Mouse (Mus musculus): Measurements from ENCODE around the gene Serpinb12. TPM values are rescaled to one million over a fixed set of nuclear protein-coding genes. Genes with fewer than 3 reads are reported as not detected.
A peak's percentile ranks its signal among the peaks of the same experiment; 100 is the strongest.
"Not testable (repeated sequence)": the region's sequence is repeated elsewhere in the genome, so short reads cannot be mapped to it uniquely, and the experiment has no call there.

Gene Serpinb12
- polyA plus RNA-seq (2012; rRNA removed) = 0.06 TPM in 1 of 2 replicates, not detected in the other

DNA sequence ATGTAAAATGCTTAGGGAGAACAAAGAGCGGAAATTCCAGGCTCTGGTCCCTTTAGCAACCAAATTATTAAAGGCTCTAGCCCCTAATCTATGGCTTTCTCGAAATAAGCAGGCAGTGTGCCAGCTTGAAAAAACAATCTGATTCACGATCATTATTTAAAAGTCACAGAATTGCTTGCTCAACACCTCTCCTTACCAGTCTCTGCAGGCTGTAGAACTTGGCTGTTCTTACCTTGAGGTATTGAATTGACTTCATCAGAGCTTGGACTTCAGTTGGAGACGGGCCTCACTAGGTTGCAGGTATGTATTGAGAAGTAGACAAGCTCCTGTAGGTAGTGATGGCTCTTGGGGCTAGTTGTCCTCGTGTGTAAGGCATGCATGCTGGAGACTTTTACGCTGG is at the start of gene Serpinb12:
Gene Serpinb12 (plus strand): TSS at position 185 of the 400 bp plus-strand sequence.
- DNase-seq (ENCODE audit: extremely low spot score in 1 of 2, low spot score in 1 of 2) = no peak

DNA sequence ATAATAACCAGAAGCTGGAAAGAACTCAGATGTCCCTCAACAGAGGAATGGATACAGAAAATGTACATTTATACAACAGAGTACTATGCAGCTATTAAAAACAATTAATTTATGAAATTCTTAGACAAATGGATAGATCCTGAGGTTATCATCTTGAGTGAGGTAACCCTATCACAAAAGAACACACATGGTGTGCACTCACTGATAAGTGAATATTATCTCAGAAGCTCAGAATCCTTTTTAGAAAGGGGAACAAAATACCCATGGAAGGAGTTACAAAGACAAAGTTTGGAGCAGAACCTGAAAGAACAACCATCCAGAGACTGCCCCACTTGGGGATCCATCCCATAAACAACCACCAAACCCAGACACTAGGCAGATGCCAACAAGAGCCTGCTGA is 39.1 kb upstream of the Serpinb12 start:
- not testable (repeated sequence) for DNase-seq (ENCODE audit: extremely low spot score in 1 of 2, low spot score in 1 of 2)

- DNase-seq (ENCODE audit: extremely low spot score in 1 of 2, low spot score in 1 of 2) = peak in 1 of 2 experiments; percentile 34
Observed at GRCm38 (mm10) chr1:106901406-106901805, 32.8 kb upstream of the Serpinb12 start.

DNA sequence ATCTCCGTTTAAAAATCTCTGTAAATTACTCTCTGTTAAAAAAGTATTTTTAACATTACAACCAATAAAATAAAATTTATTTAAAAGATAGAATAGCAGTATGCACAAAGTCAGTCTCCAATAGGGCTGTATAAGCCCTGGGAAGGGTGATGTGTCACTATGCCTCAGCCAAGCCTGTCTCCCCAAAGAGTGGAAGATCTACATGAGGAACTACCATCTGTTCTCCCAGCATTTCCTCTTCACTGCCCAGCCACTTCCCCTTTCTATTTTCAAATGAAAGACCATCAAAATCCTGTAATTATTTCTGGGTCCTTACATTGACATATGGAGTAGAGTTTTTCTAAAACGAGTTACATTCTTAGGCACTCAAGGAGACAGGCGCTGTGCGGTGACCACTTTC is 2.3 kb upstream of the Serpinb12 start:
- DNase-seq (ENCODE audit: extremely low spot score in 1 of 2, low spot score in 1 of 2) = no peak

- no peak for DNase-seq (ENCODE audit: extremely low spot score in 1 of 2, low spot score in 1 of 2)
Observed at GRCm38 (mm10) chr1:106933658-106934057, 591 bp upstream of the Serpinb12 start.

DNA sequence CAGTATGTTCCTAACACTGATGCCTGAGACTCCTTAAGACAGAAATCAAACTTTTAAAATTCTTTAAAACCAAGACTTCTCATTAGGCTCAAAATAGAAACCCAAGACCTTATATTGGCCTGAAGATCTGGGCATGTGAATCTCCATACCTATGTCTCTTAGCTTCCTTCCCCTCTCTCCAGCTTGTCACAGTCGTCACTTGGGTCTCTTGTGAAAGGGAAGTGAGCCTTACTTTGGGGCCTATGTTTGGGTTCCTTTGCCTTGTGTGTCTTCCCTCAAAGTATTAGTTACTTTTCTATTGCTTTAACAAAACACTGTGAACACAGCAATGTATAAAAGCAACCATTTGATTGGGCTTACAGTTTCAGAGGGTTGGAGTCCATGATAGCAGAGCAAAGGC is 13.0 kb downstream of the Serpinb12 start:
- no peak for DNase-seq (ENCODE audit: extremely low spot score in 1 of 2, low spot score in 1 of 2)

DNA sequence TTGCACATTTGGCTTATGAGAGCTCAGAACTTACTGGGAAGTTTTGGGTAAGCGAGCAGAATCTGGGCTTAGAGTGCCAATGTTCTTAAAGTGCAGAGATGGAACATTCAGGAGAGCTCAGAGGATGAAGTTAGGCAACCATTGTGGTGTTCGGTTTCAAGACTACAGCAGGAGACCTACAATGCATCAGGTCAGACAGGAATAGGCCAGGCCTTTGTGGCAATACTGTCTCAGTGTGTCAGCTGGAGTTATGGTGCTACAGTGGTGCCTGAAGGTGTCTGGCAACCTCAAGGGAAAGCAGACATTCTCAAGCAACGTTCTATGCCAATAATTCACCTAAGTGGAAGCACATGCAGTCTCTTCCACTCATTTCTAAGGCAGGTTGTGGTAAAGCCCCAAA is 25.7 kb downstream of the Serpinb12 start:
- no peak for DNase-seq (ENCODE audit: extremely low spot score in 1 of 2, low spot score in 1 of 2)

DNA sequence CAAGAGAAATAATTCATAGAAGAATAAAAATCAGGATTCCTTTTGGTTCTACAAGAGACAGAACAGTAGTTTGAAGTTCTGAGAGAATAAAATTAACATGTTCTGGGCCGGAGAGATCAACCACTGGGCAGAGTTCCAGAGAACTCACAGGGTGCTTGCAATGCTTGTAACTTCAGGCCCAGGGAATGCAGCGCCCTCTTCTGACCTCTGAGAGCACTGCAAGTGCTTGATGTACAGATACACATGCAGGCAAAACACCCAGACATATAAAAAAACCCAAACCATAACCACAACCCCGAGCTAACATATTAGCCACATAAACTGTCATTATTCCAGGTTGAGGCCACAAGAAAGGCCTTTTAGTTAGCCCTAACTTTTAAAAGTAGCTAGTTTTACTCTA is 26.8 kb downstream of the Serpinb12 start:
- DNase-seq (ENCODE audit: extremely low spot score in 1 of 2, low spot score in 1 of 2) = peak in 1 of 2 experiments; percentile 22

DNA sequence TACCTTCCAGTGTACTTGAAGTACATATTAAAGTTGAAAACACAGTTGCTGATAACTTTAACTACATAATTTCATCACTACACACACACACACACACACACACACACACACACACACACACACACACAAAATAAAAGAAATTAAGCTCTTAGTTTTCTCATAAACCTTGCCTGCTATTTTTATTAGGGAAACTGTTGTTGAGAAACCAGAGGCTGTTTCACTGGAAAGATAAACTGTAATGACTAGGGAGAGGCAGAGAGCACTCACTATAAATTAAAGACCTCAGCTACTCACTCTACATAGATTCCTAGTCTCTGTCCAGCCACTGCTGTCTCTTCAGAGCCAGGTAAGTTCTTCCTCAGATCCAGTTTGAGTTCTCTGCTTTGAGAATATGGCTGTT is 46.4 kb downstream of the Serpinb12 start, which contains the start of gene Serpinb13:
Gene Serpinb13 (plus strand): TSS at position 301 of the 400 bp plus-strand sequence.
- DNase-seq (ENCODE audit: extremely low spot score in 1 of 2, low spot score in 1 of 2) = no peak

DNA sequence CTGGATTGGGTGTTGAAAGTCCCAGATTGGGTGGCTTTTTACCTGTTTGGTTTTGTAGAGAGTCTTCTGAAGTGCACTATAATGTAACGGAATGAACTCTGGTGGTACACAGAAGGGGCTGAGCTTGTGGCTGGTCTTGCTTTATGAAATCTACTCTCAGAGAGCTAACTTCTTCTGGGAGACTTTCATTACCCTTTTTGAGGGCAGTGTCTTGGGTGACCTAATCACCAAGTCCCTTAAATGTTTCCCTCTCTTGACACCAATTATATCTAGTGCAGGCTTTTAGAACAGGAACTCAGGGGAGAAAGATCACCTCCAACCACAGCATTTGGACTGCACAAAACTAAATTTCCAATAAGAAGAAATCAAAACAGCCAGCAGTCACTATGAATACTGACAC is 48.8 kb downstream of the Serpinb12 start:
- DNase-seq (ENCODE audit: extremely low spot score in 1 of 2, low spot score in 1 of 2) = no peak

- no peak for DNase-seq (ENCODE audit: extremely low spot score in 1 of 2, low spot score in 1 of 2)
Observed at GRCm38 (mm10) chr1:106983865-106984264, 49.6 kb downstream of the Serpinb12 start.

- no peak for DNase-seq (ENCODE audit: extremely low spot score in 1 of 2, low spot score in 1 of 2)
Observed at GRCm38 (mm10) chr1:107000424-107000823, 66.2 kb downstream of the Serpinb12 start.

GRCm38 (mm10) chr1:107001754-107002153 is 67.5 kb downstream of the Serpinb12 start:
- no peak for DNase-seq (ENCODE audit: extremely low spot score in 1 of 2, low spot score in 1 of 2)

GRCm38 (mm10) chr1:107006316-107006715 is 72.1 kb downstream of the Serpinb12 start:
- no peak for DNase-seq (ENCODE audit: extremely low spot score in 1 of 2, low spot score in 1 of 2)

Other genes starting within 250 kb of the Serpinb12 start
- 6.2 and 6.7 TPM in 2 replicates for gene Bcl2, start 220.2 kb upstream of the Serpinb12 start, polyA plus RNA-seq (2012; rRNA removed)
- 17.4 and 21.4 TPM in 2 replicates for gene Kdsr, start 174.7 kb upstream of the Serpinb12 start, polyA plus RNA-seq (2012; rRNA removed)
- 25.5 and 28.2 TPM in 2 replicates for gene Vps4b, start 137.7 kb upstream of the Serpinb12 start, polyA plus RNA-seq (2012; rRNA removed)
- 0.10 and 0.19 TPM in 2 replicates for gene Serpinb5, start 73.3 kb upstream of the Serpinb12 start, polyA plus RNA-seq (2012; rRNA removed)
- gene Serpinb13, start 46.5 kb downstream of the Serpinb12 start, polyA plus RNA-seq (2012; rRNA removed) = not detected in 2 replicates
- gene Serpinb3a, start 117.9 kb downstream of the Serpinb12 start, polyA plus RNA-seq (2012; rRNA removed) = not detected in 2 replicates
- not detected in 2 replicates for gene Serpinb3d, start 149.1 kb downstream of the Serpinb12 start, polyA plus RNA-seq (2012; rRNA removed)